Mouse (Mus musculus): ENCODE results near the gene Tssk1.

Gene Tssk1

GRCm38 (mm10) chr16:17911052-17911595 lies 17.1 kb downstream of the Tssk1 start, which contains the start of gene Ess2:
Gene Ess2 (minus strand): TSS chr16:17911348.
- DNase-seq = peak; percentile 83

DNA sequence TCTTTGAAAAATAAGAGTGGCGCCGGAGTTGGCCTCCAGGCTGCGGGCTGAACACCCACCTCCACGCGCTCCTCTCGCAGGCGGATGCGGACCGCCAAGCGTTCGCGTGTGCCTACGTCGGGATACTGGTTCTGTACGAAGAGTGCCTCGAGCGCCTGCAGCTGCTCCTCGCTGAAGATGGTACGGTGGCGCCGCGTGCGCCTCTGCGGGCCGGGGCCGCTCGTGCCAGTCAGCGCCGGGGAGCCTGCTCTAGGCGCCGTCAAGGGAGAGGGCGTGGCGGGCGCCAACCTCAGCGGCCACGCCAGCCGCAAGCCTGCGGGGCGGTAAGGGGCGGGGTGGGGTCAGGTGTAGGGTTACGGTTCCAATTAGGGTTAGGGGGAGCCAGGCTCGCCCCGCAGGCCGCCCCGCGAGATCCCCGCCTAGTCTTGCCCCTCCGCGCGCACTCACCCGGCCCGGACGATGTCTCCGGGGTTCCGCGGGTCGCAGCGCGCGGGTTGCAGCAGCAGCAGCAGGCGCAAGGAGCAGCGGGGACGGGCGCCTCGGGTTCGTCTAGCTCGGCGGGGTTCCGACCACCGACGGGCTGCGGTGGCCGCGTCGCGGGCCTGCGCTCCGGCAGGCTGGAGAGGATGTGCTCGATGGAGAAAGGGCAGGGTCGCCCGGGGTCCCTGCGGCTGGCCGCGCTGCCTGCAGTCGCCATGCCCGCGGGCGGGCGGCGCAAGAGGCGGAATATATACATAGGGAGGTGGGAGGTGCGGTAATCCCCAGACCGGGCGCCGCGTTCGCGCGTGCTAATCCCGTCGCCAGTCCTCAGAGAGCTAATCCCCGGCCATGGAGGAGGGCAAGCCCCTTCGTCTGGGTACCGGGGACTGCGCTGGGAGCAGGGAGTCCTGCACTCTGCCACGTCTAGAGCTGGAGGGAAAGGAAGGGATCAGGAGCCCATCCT lies 20.6 kb downstream of the Tssk1 start, which contains the start of gene Gsc2:
Gsc2 (minus strand) TSS at position 753 of the 943 bp plus-strand sequence.
- no peak for DNase-seq

DNA sequence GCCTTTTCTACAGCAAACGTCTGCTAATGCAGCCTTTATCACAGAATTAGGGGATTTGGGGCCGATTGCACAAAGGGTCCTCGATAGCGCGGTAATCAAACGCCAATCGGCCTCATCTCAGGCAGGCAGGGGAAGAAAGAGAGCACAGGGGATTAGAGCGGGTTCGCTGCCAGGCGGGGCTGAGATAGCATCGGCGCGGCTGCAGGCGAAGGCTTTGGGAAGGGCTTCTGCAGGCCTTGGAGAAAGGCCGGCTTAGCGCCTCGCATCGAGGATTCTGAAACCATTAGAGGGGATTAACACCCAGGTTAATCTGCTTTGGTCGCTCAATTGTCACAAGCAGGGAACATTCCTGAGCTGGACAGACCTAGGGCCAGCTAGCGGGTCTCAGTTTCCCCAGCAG lies 26.6 kb downstream of the Tssk1 start:
- no peak for DNase-seq

DNA sequence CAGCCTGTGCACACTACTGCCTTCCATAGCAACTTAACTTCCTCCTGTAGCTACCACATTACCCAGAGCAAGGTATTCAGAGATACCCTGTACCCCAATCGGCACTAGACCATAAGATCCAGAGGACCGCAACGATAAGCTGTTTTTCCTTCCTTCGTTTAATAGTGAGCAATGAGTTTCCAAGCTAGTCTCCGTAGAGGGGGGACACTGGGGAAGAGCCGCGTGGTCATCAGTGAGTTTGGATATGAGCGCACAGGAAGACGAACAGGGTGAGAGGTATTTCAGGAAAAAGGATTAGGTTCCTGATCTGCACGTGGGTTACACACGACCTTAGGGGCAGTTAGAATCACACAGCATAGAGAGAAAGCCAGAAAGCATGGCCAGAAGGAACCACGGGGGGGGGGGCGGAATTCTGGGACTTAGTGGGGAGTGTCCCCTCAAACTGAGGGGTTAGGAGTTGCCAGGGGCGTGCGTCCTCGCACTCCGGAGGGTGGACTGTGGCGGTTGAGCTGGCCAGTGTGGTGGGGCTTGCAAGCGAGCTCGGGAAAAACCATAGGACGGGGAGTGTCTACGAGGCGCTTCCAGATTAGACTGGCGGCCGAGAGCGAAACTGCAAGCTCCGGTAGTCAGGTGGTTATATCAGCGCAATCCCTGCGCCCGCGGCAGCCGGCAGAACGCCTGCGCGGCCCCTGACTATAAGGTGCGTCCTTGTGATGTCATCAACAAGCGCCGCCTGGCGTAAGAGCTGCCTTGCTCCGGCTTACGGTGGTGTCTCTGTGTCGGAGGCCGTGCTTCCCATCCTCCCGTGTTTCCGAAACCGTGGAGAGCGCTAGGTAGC lies 27.5 kb downstream of the Tssk1 start:
- peak; percentile 98 for DNase-seq

DNA sequence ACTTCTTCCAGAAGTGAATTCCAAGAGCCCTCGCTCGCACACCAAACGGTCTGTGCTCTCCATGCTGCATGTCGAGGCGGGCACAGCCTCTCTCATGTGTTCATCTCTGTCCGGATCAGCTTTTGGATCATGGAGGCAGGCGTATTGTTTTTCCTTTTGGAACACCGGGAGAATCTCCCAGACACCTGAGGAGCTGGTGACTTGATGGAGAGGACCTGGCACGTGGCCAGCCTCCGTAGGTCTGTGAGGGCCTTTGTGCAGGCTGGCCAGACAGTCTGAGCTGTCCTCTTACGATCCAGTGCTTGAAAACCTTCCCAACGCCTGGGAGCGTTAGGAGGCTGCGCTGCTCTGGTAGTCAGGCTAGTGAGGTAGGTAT lies 28.1 kb downstream of the Tssk1 start:
- DNase-seq = peak; percentile 48

GRCm38 (mm10) chr16:17927351-17928082 lies 33.5 kb downstream of the Tssk1 start:
- peak; percentile 56 for DNase-seq

DNA sequence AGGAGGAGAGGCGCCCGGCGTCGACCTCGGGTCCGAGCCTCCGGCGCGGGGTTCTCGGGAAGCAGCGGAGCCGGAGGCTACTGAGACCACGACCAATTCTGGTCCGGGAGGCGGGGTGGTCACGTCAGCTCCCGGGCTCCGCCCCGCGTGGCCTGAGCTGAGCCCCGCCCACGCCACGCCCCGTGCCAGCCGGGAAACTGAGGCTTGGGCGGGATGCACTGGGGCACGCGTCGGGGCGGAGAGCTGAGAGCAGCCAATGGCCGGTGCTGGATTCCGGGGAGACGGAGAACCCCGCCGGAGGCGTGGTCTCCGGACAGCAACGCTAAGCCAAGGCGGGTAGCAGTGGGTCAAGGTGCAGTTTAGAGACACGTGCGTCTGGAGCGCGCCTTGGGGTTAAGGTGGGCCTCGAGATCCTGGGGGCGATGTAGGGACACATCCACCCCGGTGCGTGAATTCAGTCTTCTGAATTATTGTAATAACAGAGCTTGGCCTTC lies 34.1 kb downstream of the Tssk1 start, which contains the start of gene Slc25a1:
Slc25a1 (minus strand) TSS at position 133 of the 494 bp plus-strand sequence.
- DNase-seq = peak; percentile 77

- peak; percentile 62 for DNase-seq
Measured at GRCm38 (mm10) chr16:17928627-17929104, 34.6 kb downstream of the Tssk1 start.

GRCm38 (mm10) chr16:17929211-17929610 lies 35.2 kb downstream of the Tssk1 start:
- no peak for DNase-seq

DNA sequence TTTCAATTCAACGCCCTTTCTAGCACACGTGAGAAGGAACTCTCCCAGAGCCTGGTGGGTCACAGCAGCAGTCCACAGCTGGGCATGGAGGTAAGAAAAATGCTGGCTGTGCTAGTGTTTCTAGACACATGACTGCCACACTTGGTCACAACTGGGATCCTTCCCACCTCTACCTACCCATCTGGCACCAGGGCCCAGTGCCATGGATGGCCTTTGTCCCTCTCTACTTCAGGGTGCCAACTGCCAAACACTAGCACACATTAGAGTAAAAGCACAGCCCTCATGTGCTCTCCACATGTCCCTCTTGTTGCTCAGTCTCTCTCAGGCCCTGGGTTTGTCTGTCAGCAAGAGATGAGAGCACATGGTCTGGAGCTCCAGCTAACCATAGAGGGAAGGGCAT lies 35.6 kb downstream of the Tssk1 start:
- no peak for DNase-seq

DNA sequence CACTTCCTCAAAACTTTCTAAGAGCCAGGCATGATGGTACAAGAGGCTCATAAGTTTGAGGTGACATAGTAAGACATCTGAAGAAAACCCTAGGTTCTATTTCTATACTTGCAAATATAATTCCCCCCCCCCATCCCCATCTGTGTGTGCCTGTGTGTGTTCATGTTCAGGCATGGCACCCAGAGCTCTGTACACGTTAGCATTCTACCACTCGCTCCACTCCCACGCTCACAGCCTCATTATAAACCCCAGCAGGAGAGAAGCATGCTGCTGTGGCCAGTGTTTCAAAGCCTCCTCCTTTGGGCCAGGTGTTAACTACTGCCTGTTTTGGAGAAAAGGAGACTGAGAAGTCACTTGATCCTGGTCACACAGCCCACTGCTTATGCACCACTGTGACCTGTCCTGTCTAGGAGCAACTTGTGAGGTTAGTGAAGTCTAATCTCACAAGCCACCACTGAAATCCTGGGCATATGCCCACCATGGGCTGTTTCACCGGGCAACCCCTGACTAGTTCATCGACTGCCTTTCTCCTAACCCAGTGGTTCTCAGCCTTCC lies 38.0 kb downstream of the Tssk1 start:
- DNase-seq = no peak

DNA sequence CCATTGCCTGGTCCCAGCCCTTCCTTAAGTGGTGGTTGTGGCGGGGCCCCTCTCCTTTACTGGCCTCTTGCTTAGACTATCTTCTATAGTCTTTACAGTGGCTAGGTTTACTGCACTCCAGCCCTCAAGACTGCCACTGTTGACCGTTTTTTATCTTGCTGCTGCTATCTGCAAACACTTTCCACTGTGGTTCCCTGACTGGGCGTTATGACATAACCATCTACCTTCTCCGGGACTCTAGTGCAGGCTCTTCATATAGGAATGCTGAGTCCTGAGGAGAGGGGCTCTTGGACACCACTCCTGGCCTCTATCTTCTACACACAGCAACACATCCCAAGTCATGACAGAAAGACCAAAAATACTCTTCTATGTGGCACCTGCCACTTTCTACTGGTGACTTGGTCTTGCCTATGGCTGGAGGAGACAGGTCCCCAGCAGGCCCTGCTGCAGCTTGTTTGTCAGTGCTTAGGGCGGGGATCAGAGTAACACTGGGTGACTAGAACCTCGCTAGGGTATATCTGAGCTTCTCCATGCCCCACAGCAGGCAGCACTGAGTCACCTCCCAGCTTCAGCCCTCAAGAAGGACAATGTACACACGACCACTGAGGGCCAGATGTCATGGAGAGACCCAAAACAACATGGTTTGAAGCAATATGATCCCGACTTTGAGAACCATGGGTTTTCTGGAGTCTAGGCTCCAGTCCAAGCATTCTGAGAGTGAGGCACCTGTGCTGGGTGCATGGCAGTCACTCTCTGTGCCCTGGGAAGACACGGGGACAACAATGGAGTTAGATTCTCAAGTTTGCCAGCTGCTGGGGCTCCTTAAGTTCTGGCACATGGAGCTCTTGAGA lies 39.8 kb downstream of the Tssk1 start:
- no peak for DNase-seq

DNA sequence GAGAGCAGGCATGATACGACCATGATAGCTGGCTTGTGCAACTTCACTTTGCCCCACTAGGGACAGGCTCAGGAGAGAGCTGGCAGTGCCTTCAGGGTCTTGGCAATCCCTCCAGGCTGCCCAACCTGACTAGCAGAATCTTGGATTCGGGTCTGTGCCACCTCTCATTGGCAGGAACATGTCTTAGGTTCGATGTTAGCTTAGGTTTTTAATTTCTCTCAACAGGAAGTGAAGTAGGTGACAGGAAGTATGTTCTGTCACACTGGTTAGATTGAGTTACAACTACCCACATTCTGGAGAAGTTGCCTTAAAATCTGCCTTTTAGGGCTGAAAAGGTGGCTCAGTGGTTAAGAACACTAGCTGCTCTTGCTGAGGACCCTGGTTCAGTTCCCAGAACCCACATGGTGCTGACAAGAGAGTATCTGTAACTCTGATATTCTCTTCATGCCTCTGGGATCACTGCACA lies 40.5 kb downstream of the Tssk1 start:
- DNase-seq = no peak

DNA sequence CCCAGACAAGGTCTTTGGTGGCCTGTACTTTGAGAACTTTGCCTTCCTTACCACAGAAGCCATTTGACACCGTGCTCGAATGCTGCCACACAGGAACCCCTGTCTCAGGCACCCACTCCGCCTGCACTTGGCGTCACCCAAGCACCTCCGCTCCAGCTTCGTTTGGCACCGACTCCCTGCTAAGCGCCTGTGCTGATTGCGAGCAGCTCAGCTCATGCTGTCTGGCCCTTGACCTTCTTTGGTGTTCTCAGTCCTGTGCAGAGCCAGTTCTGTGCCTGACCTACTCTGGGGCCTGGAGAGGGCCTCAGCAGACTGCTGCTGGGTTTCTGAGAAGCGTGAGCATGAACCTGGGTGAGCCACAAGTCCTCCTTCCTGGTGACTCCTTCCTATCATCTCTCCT lies 42.8 kb downstream of the Tssk1 start:
- DNase-seq = no peak

- DNase-seq = no peak
Measured at GRCm38 (mm10) chr16:17938187-17938586, 44.2 kb downstream of the Tssk1 start.

DNA sequence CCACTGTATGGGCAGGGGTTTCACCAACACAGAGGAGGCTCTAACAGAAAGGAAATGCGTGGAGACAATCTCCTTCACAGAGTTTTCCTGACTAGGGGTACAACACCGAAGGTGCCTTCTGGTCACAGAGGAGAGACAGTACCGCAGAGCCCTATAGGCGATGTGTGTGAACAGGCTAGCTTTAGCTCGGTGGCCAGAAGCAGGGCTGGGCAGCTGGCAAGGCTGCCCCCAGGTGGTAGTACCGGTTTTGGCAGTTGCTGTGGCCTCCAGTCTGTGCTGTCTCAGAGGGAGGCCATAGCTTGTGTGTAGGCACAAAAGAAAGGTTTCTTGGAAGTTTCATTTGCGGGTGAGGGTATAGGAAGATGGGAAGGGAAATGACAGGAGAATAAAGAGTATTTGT lies 44.8 kb downstream of the Tssk1 start:
- peak; percentile 48 for DNase-seq

DNA sequence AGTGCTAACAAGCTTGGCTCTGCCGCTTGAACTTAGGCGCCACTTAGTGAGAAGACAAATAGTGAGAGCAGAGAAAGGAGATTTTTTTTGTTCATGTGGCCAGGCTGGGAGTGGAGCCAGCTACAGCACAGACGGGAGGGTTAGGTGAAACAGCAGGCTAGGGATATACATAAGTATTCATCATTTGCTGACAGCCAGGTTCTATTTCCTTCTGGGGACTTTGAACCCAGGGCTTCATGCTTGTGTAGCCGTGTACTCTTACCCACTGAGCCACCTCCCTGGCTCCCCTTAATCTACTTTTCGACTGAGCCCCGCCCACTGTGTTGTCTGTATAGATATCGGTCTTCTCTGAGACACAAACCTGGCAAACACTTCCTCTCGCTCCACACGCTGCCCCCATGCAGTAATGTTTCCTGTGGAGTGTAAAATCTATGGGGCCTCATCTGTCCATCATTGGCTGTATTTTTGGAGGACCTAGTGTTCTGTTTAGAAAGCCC lies 45.3 kb downstream of the Tssk1 start:
- no peak for DNase-seq

DNA sequence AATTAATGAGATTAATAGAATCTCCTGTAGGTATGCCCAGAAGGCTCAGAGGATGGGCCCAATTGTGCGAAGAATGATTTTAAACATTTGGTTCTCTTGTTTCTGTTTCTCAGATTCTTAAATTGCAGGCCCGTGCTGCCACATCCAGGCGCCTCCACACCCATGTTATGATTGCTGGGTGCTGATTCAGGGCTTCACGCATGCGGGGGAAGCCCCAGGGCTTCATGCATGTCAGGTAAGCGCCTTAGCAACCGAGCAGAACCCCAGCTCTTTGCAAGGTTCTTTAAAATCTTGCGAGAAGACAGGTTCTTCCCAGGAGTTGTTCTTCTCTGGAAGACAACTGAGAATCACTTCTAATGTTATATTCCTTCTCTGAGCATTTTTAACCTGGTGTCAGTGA lies 49.4 kb downstream of the Tssk1 start:
- DNase-seq = no peak

DNA sequence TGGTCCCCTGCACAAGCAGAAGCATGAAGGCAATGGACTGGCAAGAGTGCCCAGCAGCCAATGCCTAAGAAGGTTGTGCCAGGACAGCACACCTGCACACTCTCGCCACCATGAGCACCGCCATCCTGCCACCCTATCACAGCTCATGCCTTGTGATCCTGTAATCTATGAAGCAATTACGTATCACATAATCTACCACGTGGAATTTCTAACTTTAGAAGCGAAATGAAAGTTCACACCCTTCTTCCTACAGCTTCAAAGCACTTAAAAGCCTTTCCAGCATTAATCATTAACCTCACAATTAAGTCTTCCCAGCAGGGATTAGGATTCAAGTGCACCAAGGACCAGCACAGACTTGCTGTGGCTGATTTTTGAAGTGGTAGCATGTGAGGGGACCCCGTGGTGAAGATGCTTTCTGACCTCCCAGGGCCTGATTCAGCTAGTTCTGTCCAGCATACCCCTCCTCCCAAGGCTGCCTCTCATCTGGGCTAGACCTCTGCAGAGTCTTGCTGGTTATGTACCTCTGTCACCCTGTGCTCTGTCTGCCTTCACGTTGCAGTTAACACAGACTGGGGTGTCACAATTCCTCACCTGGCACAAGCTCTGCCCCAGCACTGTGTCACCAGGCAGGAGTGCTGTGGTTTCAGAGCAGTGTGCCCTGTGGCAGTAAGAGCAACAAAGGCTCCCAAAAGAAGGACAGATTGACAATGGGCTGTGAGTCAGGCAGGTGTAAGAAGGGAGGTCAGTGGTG lies 51.2 kb downstream of the Tssk1 start:
- DNase-seq = no peak

Measured in right cerebral cortex, postnatal 14 days (tissue).